Mouse (Mus musculus) liver, embryonic 16.5 days (tissue): ENCODE measurements around the gene Mtg2. TPM values are rescaled to one million over a fixed set of nuclear protein-coding genes. Genes with fewer than 3 reads are reported as not detected.

Source experiments
- ATAC-seq: fragments of 200-750 bp; cut with Nextera tagmentation; 2 replicates; pipeline ENCODE4 v1.8.0; 2017; ENCODE audit warnings: low read depth, mild to moderate bottlenecking, moderate number of reproducible peaks, moderate library complexity
- H3K27ac ChIP-seq: fragments of 300-500 bp; sonication (generic); 2 replicates; pipeline ENCODE4 v1.5.1; 2014; ENCODE audit warnings: mild to moderate bottlenecking, low read length
- H3K27me3 ChIP-seq: fragments of 300-500 bp; sonication (generic); 2 replicates; pipeline ENCODE4 v1.6.1; 2014; ENCODE audit warnings: low read depth, low read length, mixed read lengths; ENCODE audit not compliant: control insufficient read depth, insufficient read depth
- H3K36me3 ChIP-seq: fragments of 300-500 bp; sonication (generic); 2 replicates; pipeline ENCODE4 v1.6.1; 2014; ENCODE audit warnings: mild to moderate bottlenecking; ENCODE audit not compliant: control insufficient read depth, insufficient read depth
- H3K4me1 ChIP-seq: fragments of 300-500 bp; sonication (generic); 2 replicates; pipeline ENCODE4 v1.6.1; 2014; ENCODE audit warnings: low read depth, low read length, mixed read lengths; ENCODE audit not compliant: control insufficient read depth
- H3K4me2 ChIP-seq: fragments of 300-500 bp; sonication (generic); 2 replicates; pipeline ENCODE4 v1.6.1; 2014; ENCODE audit warnings: low read depth, low read length, mixed read lengths
- H3K4me3 ChIP-seq: fragments of 300-500 bp; sonication (generic); 2 replicates; pipeline ENCODE4 v1.5.1; 2014; ENCODE audit warnings: low read depth, mild to moderate bottlenecking, low read length
- H3K9ac ChIP-seq: fragments of 300-500 bp; sonication (generic); 2 replicates; pipeline ENCODE4 v1.6.1; 2014; ENCODE audit warnings: low read depth, low read length
- H3K9me3 ChIP-seq: fragments of 300-500 bp; sonication (generic); replicated peaks from 2 replicates; pipeline ENCODE4 v1.6.1; 2016; ENCODE audit warnings: low read length; ENCODE audit not compliant: control insufficient read depth
- WGBS: fragments of 180-500 bp; shearing (Covaris S2); extraction: QIAGEN DNeasy Blood & Tissue Kit; methylation state at CpG from one replicate; pipeline ENCODE4 v1.1.7; 2014; ENCODE audit not compliant: insufficient replicate concordance; 5-methylcytosine and 5-hydroxymethylcytosine counted together
- polyA plus RNA-seq: library from polyadenylated mRNA; unstranded; fragments of >200 nt; fragmentation: Nextera tagmentation; extraction: Ambion mirVana; gene quantifications from 2 replicates; pipeline ENCODE4 v1.2.1, GENCODE M21; 2015

The Mtg2 gene
- polyA plus RNA-seq, 1 experiment from 2014 or later = 9.7 TPM

DNA sequence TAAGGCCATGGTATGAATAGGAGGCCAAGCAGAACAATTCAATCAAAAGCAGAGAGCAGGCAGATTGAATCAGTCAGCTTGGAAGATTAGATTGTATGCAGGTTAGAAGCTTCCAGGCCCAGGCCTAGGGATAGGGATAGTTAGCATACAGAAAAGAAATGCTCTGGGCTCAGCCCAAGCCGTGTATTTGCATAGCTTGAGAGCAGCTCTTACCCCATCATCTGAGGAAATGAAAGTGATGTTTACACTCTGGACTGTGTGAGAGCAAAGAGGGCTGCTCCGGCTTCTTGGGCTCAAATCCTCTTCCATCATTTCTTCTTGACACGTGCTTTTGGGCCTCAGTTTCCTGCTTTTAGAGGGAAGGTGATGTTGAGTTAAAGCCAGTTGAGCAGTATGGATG lies 22.8 kb upstream of the Mtg2 start:
- Histone ChIP-seq H3K4me2 (no peak overlapping the region), H3K27me3 (peaks cover 5% of the 10 kb centered on the region; the same call in 1 of the 2 replicates), H3K4me3 (no peak overlapping the region), H3K4me1 (peaks cover 10% of the 10 kb centered on the region), H3K9ac (no peak overlapping the region), H3K9me3 (no peaks in the 10 kb centered on the region), H3K27ac (no peak overlapping the region), H3K36me3 (no peaks in the 10 kb centered on the region)
- ATAC-seq = no peak
- WGBS = 68% methylated on average over 3 of the region's 3 CpGs

DNA sequence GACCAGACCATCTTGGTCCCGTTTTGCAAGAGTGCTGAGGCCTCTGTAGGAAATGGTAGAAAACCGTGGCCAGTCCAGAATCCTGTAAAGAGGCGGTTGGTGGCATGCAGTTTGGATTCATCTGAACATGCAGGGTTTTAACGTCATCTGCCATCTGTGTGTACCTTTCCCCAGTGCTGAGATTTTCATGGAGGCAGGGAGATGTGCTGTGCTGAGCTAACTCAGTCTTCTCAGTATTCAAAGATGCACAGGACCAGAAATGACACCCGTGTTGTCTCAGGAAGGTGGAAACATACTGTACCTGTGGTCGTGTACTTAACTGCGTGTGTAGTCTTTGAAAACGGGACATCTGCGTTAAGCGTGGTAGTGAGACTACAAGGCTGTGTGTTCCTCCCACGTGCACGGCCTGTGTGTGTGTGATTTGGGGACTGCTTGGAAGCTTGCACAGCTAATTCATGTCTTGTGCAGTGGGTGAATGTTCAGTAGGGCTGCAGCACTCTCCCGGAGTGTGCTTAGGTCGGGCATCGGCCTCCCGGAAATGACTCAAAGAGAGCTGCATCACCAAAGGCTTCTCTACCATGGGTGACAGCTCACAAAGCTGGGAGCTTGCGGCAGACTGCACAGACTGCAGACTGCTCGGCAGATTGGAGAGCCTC lies 22.3 kb upstream of the Mtg2 start:
- Histone ChIP-seq H3K9ac (no peak overlapping the region), H3K36me3 (no peaks in the 10 kb centered on the region), H3K4me1 (peaks cover 8% of the 10 kb centered on the region), H3K4me3 (no peak overlapping the region), H3K27me3 (peaks cover 5% of the 10 kb centered on the region; the same call in 1 of the 2 replicates), H3K4me2 (no peak overlapping the region), H3K27ac (no peak overlapping the region), H3K9me3 (no peaks in the 10 kb centered on the region)
- ATAC-seq = no peak
- WGBS = 80% methylated on average over 18 of the region's 18 CpGs

DNA sequence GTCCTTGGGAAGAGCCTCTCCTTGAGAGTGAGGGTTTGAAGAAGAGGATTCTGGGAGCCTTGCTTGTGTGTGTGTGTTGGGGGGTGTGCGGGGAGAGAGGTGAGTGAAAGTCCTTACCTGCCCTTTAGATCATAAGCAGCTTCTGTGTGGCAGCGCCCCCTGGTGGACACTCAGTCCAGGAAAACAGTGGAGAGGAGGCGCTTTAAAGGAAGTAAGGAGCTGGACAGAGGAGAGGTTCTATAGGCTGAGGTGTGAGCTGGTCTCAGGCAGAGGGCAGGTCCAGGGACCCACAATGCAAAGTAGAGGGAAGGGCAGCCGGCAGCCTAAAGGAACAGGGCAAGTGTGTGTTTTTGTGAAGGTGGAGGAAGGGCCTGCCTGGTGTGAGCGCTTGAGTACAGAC lies 19.4 kb upstream of the Mtg2 start:
- no peaks in the 10 kb centered on the region; the same call in 1 of the 2 replicates for H3K36me3 ChIP-seq
- H3K4me3 ChIP-seq = no peak overlapping the region
- no peaks in the 10 kb centered on the region for H3K27me3 ChIP-seq
- no peaks in the 10 kb centered on the region; the same call in 1 of the 2 replicates for H3K4me1 ChIP-seq
- H3K9ac ChIP-seq = no peak overlapping the region
- no peaks in the 10 kb centered on the region for H3K9me3 ChIP-seq
- H3K4me2 ChIP-seq = no peak overlapping the region
- ATAC-seq = peak; percentile 36; the same call in 1 of the 2 replicates
- WGBS = 23% methylated on average over 5 of the region's 5 CpGs
- H3K27ac ChIP-seq = no peak overlapping the region

DNA sequence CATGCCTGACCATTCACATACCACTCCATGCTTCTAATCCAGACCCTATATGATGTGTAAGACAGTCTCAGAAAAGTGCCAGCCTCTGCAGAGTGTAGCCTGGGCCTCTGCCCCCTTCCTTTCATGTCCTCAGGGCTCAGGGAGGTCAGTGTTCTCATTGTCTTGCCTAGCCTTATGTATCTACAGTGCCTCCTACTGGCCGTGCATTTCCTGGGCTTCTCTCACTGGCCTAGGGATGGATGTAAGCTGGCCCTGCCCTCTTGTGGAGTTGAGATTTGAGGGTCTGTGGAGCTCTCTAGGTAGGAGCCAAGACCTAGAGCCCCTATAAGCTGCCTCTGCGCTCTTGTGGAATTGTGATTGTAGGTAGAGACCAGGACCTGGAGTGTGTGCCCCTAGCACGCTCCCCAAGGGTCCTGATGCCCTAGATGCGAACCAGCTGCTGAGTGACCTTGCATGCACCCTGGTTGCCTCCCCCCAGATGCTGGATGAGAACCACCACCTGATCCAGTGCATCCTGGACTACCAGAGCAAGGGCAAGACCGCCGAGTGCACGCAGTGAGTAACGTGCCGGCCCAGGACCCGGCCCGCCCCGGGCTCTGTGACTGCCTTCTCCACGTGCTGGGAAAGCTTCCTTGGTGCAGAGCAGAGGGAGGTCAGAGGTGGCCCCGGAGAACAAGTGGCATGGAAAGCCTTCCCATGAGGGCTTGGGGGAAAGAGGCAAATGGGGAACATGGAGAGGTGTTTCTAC lies 18.2 kb upstream of the Mtg2 start:
- H3K4me2 ChIP-seq = no peak overlapping the region
- no peaks in the 10 kb centered on the region for H3K27me3 ChIP-seq
- ATAC-seq = no peak
- WGBS = 79% methylated on average over 14 of the region's 14 CpGs
- no peaks in the 10 kb centered on the region; the same call in 1 of the 2 replicates for H3K4me1 ChIP-seq
- no peak overlapping the region for H3K27ac ChIP-seq
- H3K36me3 ChIP-seq = no peaks in the 10 kb centered on the region; the same call in 1 of the 2 replicates
- H3K4me3 ChIP-seq = no peak overlapping the region
- no peaks in the 10 kb centered on the region for H3K9me3 ChIP-seq
- H3K9ac ChIP-seq = no peak overlapping the region

DNA sequence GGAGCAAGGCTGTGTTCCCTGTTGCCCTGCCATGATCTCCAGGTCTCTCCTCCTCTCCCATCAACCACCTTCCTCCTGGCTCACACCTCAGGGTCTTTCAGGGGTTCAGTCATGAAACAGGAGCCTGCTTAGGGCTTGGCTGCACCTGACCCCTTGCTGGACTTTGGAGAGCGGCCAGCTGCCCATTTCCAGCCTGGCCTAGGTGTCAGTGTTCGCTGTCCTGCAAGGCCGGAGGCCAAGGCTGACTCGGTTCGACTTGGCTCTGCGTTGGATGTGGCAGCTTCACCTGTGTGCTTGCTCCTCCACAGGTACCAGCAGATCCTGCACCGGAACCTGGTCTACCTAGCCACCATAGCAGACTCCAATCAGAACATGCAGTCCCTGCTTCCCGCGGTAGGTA lies 17.4 kb upstream of the Mtg2 start:
- WGBS = 87% methylated on average over 9 of the region's 9 CpGs
- Histone ChIP-seq H3K27ac (no peak overlapping the region), H3K4me3 (no peak overlapping the region), H3K27me3 (no peaks in the 10 kb centered on the region), H3K36me3 (no peaks in the 10 kb centered on the region; the same call in 1 of the 2 replicates), H3K9me3 (no peaks in the 10 kb centered on the region), H3K9ac (no peak overlapping the region), H3K4me2 (no peak overlapping the region), H3K4me1 (no peaks in the 10 kb centered on the region; the same call in 1 of the 2 replicates)
- no peak for ATAC-seq

DNA sequence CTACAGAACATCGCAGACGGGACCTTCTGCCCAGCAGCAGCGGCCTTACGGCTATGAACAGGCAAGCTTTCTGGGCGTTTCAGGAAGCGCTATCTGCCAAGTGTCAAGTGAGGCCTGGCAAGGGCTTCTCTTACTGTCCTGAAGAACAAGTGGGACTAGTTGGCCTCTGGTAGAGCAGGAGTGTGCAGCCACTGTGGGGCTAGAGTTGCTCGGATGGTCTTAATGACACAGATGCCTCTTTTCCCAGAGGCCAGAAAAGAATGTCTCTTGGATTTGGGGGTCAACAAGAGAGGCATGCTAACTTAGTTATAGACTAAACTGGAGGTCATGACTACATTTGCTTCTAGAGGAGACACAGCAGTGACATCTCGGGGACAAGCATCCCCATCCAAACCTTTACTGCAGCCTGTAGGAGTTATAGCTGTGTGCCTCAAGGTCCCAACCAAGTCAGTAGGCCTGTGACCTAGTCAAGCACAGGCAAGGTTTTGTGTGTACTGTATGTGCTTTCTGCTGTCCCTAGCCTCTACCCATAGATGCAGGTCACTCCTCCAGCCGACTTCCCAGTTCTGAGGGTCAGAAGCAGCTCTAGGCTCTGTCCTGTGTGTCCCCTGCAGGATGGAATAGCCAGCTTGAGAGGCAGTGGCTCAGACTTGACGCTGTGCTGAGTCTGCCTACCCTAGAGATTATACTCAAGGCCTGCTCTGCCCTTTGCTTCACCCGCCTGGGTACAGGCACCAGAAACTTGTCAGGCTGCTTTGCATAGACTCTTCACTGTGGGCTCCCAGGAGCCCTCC lies 6.9 kb upstream of the Mtg2 start:
- no peak overlapping the region for H3K27ac ChIP-seq
- no peak for ATAC-seq
- H3K9ac ChIP-seq = no peak overlapping the region
- H3K4me1 ChIP-seq = no peaks in the 10 kb centered on the region
- no peak overlapping the region for H3K4me3 ChIP-seq
- H3K36me3 ChIP-seq = peaks cover 7% of the 10 kb centered on the region
- no peaks in the 10 kb centered on the region for H3K9me3 ChIP-seq
- H3K27me3 ChIP-seq = no peaks in the 10 kb centered on the region
- no peak overlapping the region for H3K4me2 ChIP-seq
- 79% methylated on average over 11 of the region's 11 CpGs for WGBS

DNA sequence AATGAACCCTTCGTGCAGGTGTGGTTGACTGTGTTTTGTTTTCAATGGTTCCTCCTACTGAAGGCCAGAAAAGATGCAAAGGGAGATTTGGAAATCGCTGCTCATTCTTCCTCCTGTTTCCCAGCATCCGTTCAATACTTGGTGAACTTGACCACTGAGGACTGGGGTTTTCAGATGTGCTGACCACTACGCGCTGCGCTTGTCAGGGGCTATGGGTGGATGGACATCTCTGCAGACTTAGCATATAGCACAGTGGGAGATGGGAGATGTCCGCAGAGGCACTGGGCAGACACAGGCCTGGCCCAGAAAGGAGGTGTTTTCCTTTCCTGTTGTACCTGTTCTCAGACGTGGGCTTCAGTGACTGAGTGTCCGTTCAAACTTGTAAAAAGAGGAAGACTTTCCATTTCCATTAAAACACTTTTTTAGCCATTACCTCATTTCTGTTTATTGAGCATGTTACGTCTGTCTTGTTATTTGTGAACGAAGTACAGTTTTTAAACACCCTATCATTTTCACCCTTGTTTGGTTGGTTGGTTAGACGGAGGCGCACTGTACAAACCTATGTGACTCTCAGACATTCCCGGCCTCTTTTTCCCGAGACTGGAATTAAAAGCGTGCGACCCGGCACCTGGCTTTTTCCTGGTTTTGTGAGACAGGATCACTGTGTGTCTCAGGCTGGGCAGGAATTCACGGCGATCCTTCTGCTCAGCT lies 463 bp upstream of the Mtg2 start:
- Histone ChIP-seq H3K4me1 (peaks cover 6% of the 10 kb centered on the region), H3K9me3 (no peaks in the 10 kb centered on the region), H3K4me2 (peak overlapping the region; percentile 78), H3K9ac (peak overlapping the region; percentile 64), H3K27ac (peak overlapping the region; percentile 62), H3K27me3 (no peaks in the 10 kb centered on the region), H3K4me3 (peak overlapping the region; percentile 72), H3K36me3 (no peaks in the 10 kb centered on the region)
- peak; percentile 47 for ATAC-seq
- WGBS = 26% methylated on average over 20 of the region's 20 CpGs

DNA sequence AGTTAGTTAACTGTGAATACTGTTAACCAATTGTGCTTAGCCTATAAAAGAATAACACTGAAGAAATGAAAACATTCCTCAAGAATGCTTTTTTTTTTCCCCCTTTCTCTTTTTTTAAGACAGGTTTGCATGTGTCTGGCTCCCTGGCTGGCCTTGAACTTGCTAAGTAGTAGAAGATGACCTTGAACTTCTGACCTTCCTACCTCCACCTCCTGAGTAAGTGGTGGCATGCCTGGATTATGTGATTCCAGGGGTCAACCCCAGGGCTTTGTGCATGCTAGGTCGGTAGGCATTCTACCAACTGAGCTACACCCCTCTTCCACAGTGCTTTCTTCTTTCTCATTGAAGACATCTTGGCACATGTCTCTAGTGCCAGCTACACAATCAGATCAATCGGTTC lies 1.3 kb downstream of the Mtg2 start:
- H3K36me3 ChIP-seq = no peaks in the 10 kb centered on the region
- no peak overlapping the region for H3K4me3 ChIP-seq
- peaks cover 6% of the 10 kb centered on the region for H3K4me1 ChIP-seq
- 72% methylated on average over 2 of the region's 2 CpGs for WGBS
- H3K27ac ChIP-seq = no peak overlapping the region
- H3K4me2 ChIP-seq = no peak overlapping the region
- ATAC-seq = no peak
- no peaks in the 10 kb centered on the region for H3K9me3 ChIP-seq
- no peak overlapping the region for H3K9ac ChIP-seq
- H3K27me3 ChIP-seq = no peaks in the 10 kb centered on the region
